27 mouse cellular contexts compared by ENCODE assay signal in genomic region chr3:143759337-143759736, GRCm38 (mm10).
DNase-seq lines count a peak whose midpoint lies in the region; ATAC-seq and TF ChIP-seq lines count a peak whose summit lies in the region.
"Had no signal": no experiment of that assay in that cellular context is flagged by ENCODE, and none has a peak within 500 bp of the region (broad histone marks: within the 10 kb centered on the region; RNA-seq: fewer than 3 reads in every experiment).

No protein-coding gene starts in this region.

- H3K27ac ChIP-seq in heart, embryonic 11.5 days (ENCODE audit: low read depth, low read length), result no peak overlapping the region
- H3K27ac ChIP-seq in heart, adult 2 months, result no peak overlapping the region
- no peak overlapping the region for H3K27ac ChIP-seq in liver, embryonic 11.5 days (ENCODE audit: low read depth, low read length)
- no peak overlapping the region for H3K27ac ChIP-seq in lung, embryonic 16.5 days (ENCODE audit: low read length)
- H3K27ac ChIP-seq in stomach, embryonic 16.5 days (ENCODE audit: low read length), result no peak overlapping the region
- H3K27ac ChIP-seq: forebrain, embryonic 10.5 days; forebrain, embryonic 13.5 days; heart, embryonic 10.5 days; heart, embryonic 15.5 days; hindbrain, embryonic 14.5 days; hindbrain, postnatal 0 days had no signal

- H3K9ac ChIP-seq in heart, embryonic 11.5 days (ENCODE audit: low read depth, low read length), result no peak overlapping the region
- no peak overlapping the region for H3K9ac ChIP-seq in heart, adult 2 months (ENCODE audit: low read depth, low read length)
- H3K9ac ChIP-seq in liver, embryonic 11.5 days (ENCODE audit: low read depth, low read length), result no peak overlapping the region
- no peak overlapping the region for H3K9ac ChIP-seq in lung, embryonic 16.5 days (ENCODE audit: low read length)
- H3K9ac ChIP-seq in stomach, embryonic 16.5 days (ENCODE audit: low read length), result no peak overlapping the region
- H3K9ac ChIP-seq: forebrain, embryonic 13.5 days; heart, embryonic 15.5 days; hindbrain, embryonic 14.5 days had no signal

- no peak overlapping the region for H3K4me3 ChIP-seq in heart, embryonic 11.5 days (ENCODE audit: low read depth, low read length)
- H3K4me3 ChIP-seq in heart, adult 2 months, result no peak overlapping the region
- H3K4me3 ChIP-seq in liver, embryonic 11.5 days (ENCODE audit: low read depth, low read length), result no peak overlapping the region
- H3K4me3 ChIP-seq in lung, embryonic 16.5 days (ENCODE audit: low read length), result no peak overlapping the region
- no peak overlapping the region for H3K4me3 ChIP-seq in stomach, embryonic 16.5 days (replicated peaks; ENCODE audit: low read length)
- H3K4me3 ChIP-seq: forebrain, embryonic 10.5 days; forebrain, embryonic 13.5 days; heart, embryonic 10.5 days; heart, embryonic 15.5 days had no signal

- no peak for TF ChIP-seq CTCF in heart, adult 2 months (IDR thresholded peaks at IDR 0.05)

- H3K79me2 ChIP-seq in heart, adult 2 months (replicated peaks; ENCODE audit: control insufficient read depth, insufficient read depth, low read length), result no peaks in the 10 kb centered on the region

- H3K4me2 ChIP-seq in heart, embryonic 11.5 days, result no peak overlapping the region
- no peak overlapping the region for H3K4me2 ChIP-seq in liver, embryonic 11.5 days
- H3K4me2 ChIP-seq in lung, embryonic 16.5 days (ENCODE audit: low read depth, low read length), result no peak overlapping the region
- H3K4me2 ChIP-seq in stomach, embryonic 16.5 days (ENCODE audit: low read depth, low read length), result no peak overlapping the region
- H3K4me2 ChIP-seq: forebrain, embryonic 13.5 days; heart, embryonic 15.5 days; hindbrain, embryonic 14.5 days had no signal

- DNase-seq in heart, adult 2 months, result no peak
- no peak for DNase-seq in liver, embryonic 11.5 days (ENCODE audit: low spot score)
- no peak for DNase-seq in liver
- no peak for DNase-seq in lung, postnatal 4 days
- no peak for DNase-seq in kidney, postnatal 14 days
- DNase-seq: adrenal gland, postnatal 36 days; B cell, adult 2 months; cerebellum, adult 18-20 months; cerebellum, adult 9-10 months; cerebellum, postnatal 14 days; gastrocnemius, postnatal 10 days; gastrocnemius, postnatal 36 days; heart, postnatal 14 days; heart, postnatal 4 days had no signal

- no peaks in the 10 kb centered on the region for H3K27me3 ChIP-seq in heart, embryonic 11.5 days (ENCODE audit: control insufficient read depth, insufficient read depth, low read length)
- no peaks in the 10 kb centered on the region for H3K27me3 ChIP-seq in heart, adult 2 months (ENCODE audit: control insufficient read depth, insufficient read depth, low read length)
- no peaks in the 10 kb centered on the region for H3K27me3 ChIP-seq in liver, embryonic 11.5 days (replicated peaks; ENCODE audit: control insufficient read depth, insufficient read depth, low read length)
- H3K27me3 ChIP-seq in lung, embryonic 16.5 days (ENCODE audit: control insufficient read depth, insufficient read depth, low read depth, low read length), result no peaks in the 10 kb centered on the region
- H3K27me3 ChIP-seq in stomach, embryonic 16.5 days (ENCODE audit: control insufficient read depth, insufficient read depth, low read length), result no peaks in the 10 kb centered on the region
- H3K27me3 ChIP-seq: CH12.LX; forebrain, embryonic 13.5 days; heart, embryonic 15.5 days; Patski had no signal

- no peaks in the 10 kb centered on the region for H3K9me3 ChIP-seq in heart, embryonic 11.5 days (replicated peaks; ENCODE audit: control insufficient read depth, low read length)
- H3K9me3 ChIP-seq in liver, embryonic 11.5 days (ENCODE audit: control insufficient read depth, low read length), result no peaks in the 10 kb centered on the region
- no peaks in the 10 kb centered on the region for H3K9me3 ChIP-seq in lung, embryonic 16.5 days (ENCODE audit: control insufficient read depth, low read length)
- no peaks in the 10 kb centered on the region for H3K9me3 ChIP-seq in stomach, embryonic 16.5 days (replicated peaks; ENCODE audit: control insufficient read depth, low read length)
- H3K9me3 ChIP-seq: forebrain, embryonic 10.5 days; forebrain, embryonic 13.5 days; heart, embryonic 10.5 days; heart, embryonic 15.5 days had no signal

- H3K4me1 ChIP-seq in heart, embryonic 11.5 days (ENCODE audit: control insufficient read depth, insufficient read depth, low read length), result no peaks in the 10 kb centered on the region
- no peaks in the 10 kb centered on the region for H3K4me1 ChIP-seq in heart, adult 2 months (ENCODE audit: control insufficient read depth, insufficient read depth, low read length)
- H3K4me1 ChIP-seq in liver, embryonic 11.5 days (replicated peaks; ENCODE audit: control insufficient read depth, insufficient read depth, low read length), result no peaks in the 10 kb centered on the region
- no peaks in the 10 kb centered on the region for H3K4me1 ChIP-seq in lung, embryonic 16.5 days (replicated peaks; ENCODE audit: control insufficient read depth, insufficient read depth, low read length)
- no peaks in the 10 kb centered on the region for H3K4me1 ChIP-seq in stomach, embryonic 16.5 days (ENCODE audit: control insufficient read depth, insufficient read depth, low read length)
- H3K4me1 ChIP-seq: forebrain, embryonic 10.5 days; forebrain, embryonic 13.5 days had no signal

- H3K36me3 ChIP-seq in heart, embryonic 11.5 days (ENCODE audit: control insufficient read depth, insufficient read depth, low read length), result no peaks in the 10 kb centered on the region
- H3K36me3 ChIP-seq in heart, adult 2 months (ENCODE audit: control insufficient read depth, insufficient read depth, low read length), result no peaks in the 10 kb centered on the region
- no peaks in the 10 kb centered on the region for H3K36me3 ChIP-seq in liver, embryonic 11.5 days (ENCODE audit: control insufficient read depth, insufficient read depth, low read length)
- H3K36me3 ChIP-seq in lung, embryonic 16.5 days (ENCODE audit: control insufficient read depth, insufficient read depth, low read length), result no peaks in the 10 kb centered on the region
- no peaks in the 10 kb centered on the region for H3K36me3 ChIP-seq in stomach, embryonic 16.5 days (ENCODE audit: control insufficient read depth, insufficient read depth, low read length)
- H3K36me3 ChIP-seq: forebrain, embryonic 10.5 days; G1E; heart, embryonic 10.5 days; heart, embryonic 15.5 days had no signal

- no peak for TF ChIP-seq EP300 in heart, adult 2 months (IDR thresholded peaks at IDR 0.05; ENCODE audit: insufficient read depth, low read depth, low read length)

- peak; percentile 52; the same call in 1 of the 2 replicates for ATAC-seq in heart, embryonic 11.5 days (replicated peaks; ENCODE audit: insufficient number of reproducible peaks, low FRiP score, low TSS enrichment)
- peak; percentile 31; the same call in 1 of the 2 replicates for ATAC-seq in liver, embryonic 11.5 days (replicated peaks; ENCODE audit: low FRiP score)
- ATAC-seq in lung, embryonic 16.5 days (ENCODE audit: low read depth), result 0 out of 2 replicates have a peak, but pooled peaks have one; percentile 38
- peak; percentile 21; the same call in 1 of the 2 replicates for ATAC-seq in stomach, embryonic 16.5 days (ENCODE audit: insufficient read depth, low FRiP score)
- ATAC-seq: forebrain, embryonic 13.5 days; forebrain, embryonic 16.5 days; hindbrain, postnatal 0 days; Patski had no signal

- intact Hi-C loops in heart, adult 2 months (cut with DNase I), result no loop called here

- 31% methylated on average over 1 of the region's 1 CpGs for WGBS in heart, embryonic 11.5 days (ENCODE audit: insufficient replicate concordance)
- 64% methylated on average over 1 of the region's 1 CpGs for WGBS in heart, adult 2 months
- WGBS in liver, embryonic 11.5 days, result 63% methylated on average over 1 of the region's 1 CpGs
- 37% methylated on average over 1 of the region's 1 CpGs for WGBS in lung, embryonic 16.5 days
- 47% methylated on average over 1 of the region's 1 CpGs for WGBS in stomach, embryonic 16.5 days

- TF ChIP-seq POLR2A in heart, adult 2 months (IDR thresholded peaks at IDR 0.05; ENCODE audit: insufficient read depth, low read depth, low read length), result no peak
